Mouse (Mus musculus): ENCODE results near the gene Arhgap24.

The Arhgap24 gene

DNA sequence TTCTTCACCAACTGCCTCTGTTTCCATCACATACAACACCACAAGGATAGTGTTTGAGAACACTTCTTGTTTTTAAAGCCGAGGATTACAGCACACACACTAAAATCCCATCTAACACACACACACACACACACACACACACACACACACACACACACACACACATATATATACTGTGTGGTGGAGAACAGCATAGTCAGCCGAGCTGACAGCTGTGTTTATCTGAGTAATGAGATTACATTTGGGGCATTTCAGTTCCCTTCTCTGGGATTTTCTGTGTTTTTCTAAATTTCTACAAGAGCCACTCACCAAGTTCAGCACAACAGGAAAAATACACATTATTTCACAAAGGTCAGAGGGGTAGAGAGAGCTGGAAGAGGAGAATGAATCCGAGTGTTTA, 96.5 kb downstream of the Arhgap24 start:
- no peak for DNase-seq (ENCODE audit: low spot score in 2 of 2)

GRCm38 (mm10) chr5:102578431-102578830, 97.2 kb downstream of the Arhgap24 start:
- no peak for DNase-seq (ENCODE audit: low spot score in 2 of 2)

GRCm38 (mm10) chr5:102582864-102583410, 101.7 kb downstream of the Arhgap24 start:
- DNase-seq (ENCODE audit: low spot score in 2 of 2), result no peak

DNA sequence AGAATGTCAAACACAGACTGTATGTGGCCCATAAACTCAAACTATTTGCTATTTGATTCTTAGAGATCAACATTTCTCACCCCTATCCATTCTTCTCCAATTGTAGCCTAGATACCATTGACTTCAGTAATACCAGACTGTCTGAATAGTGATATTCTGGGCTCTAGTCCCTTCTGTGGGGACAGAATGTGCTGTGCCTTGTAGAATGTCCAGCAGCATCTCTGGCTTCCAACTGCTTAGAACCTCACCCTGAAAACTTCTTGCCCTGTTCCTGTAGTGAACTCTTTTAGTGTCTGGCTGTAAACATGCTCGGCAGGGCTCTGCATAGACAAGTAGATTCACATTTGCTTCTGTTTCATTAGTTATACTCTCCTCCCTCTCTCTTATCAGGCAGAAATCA, 110.2 kb downstream of the Arhgap24 start:
- peak in 1 of 2 experiments; percentile 33 for DNase-seq (ENCODE audit: low spot score in 2 of 2)

GRCm38 (mm10) chr5:102593058-102593457, 111.9 kb downstream of the Arhgap24 start:
- DNase-seq (ENCODE audit: low spot score in 2 of 2), result no peak

GRCm38 (mm10) chr5:102599102-102599501, 117.9 kb downstream of the Arhgap24 start:
- DNase-seq (ENCODE audit: low spot score in 2 of 2), result no peak

DNA sequence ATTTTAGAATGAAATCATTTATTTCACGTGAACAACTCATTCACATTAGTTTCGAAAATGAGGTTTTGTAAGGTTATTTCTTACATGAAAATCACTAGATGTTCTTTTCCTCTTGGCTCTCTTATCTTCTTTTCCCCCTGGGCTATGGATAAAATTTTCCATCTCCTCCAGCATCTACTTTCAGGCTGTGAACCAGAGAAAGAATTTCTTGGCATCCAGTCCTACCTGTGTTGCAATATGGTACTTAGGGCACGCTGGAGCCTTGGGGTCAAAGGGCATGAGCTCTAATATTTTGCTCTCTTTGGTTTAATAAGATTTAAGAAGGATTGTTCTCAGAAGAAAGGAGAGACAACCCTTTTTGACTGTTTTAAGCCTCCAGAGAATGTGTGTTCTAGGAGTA, 132.4 kb downstream of the Arhgap24 start:
- peak; percentile 66 to 73 for DNase-seq (ENCODE audit: low spot score in 2 of 2)

- DNase-seq (ENCODE audit: low spot score in 2 of 2), result no peak
Observed at GRCm38 (mm10) chr5:102614081-102614480, 132.9 kb downstream of the Arhgap24 start.

- DNase-seq (ENCODE audit: low spot score in 2 of 2), result no peak
Observed at GRCm38 (mm10) chr5:102615249-102615648, 134.1 kb downstream of the Arhgap24 start.

DNA sequence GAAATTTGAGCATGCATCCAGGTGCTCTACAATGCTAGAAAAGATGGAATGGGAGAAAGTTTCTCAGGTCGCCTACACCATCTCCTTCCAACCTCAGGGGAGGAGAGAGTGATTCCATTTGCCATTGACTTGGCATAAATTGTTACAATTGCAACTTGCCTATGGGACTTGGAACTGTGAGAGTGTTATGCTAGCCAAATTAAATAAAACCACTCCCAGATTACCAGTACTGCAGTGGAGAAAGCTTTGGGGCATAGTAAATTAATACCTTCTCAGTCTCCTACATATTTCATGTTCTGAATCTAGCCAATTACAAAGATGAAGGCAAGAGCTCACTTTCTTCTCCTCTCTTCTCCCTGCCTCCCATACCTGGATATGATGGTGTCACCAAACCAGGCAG, 139.8 kb downstream of the Arhgap24 start:
- no peak for DNase-seq (ENCODE audit: low spot score in 2 of 2)

DNA sequence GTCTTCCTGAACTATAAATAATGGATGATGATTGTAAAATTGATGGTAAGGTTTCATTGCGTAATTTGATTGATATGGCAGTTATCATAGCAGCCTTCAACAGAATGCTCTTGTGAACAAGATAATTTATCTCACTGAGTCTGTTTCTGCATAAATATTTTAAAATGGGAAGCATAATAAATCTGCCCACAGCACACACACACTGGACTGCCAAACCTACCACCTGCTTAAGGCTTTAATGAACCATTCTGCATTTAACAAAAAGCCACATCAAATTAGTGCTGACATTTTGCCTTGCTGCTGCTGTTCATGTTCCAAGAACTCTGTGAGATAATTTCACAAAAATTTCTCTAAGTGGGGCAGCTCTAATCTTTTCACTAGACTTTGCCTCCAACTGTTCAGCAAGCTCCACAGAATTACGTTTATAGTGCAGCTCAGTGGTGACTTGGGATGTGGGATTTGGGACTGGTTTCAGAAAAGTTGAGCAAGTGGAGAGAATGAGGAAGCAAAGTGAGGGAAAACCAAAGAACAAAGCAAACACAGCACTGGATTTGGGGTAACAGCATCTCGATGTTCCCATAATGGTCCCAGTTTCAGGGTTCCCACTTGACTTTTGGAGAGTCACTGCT, 142.7 kb downstream of the Arhgap24 start:
- DNase-seq (ENCODE audit: low spot score in 2 of 2), result peak; percentile 58 to 70

- no peak for DNase-seq (ENCODE audit: low spot score in 2 of 2)
Observed at GRCm38 (mm10) chr5:102626671-102627070, 145.5 kb downstream of the Arhgap24 start.

GRCm38 (mm10) chr5:102629362-102629771, 148.2 kb downstream of the Arhgap24 start:
- DNase-seq (ENCODE audit: low spot score in 2 of 2), result peak; percentile 49 to 58

GRCm38 (mm10) chr5:102635591-102635990, 154.4 kb downstream of the Arhgap24 start:
- DNase-seq (ENCODE audit: low spot score in 2 of 2), result no peak

DNA sequence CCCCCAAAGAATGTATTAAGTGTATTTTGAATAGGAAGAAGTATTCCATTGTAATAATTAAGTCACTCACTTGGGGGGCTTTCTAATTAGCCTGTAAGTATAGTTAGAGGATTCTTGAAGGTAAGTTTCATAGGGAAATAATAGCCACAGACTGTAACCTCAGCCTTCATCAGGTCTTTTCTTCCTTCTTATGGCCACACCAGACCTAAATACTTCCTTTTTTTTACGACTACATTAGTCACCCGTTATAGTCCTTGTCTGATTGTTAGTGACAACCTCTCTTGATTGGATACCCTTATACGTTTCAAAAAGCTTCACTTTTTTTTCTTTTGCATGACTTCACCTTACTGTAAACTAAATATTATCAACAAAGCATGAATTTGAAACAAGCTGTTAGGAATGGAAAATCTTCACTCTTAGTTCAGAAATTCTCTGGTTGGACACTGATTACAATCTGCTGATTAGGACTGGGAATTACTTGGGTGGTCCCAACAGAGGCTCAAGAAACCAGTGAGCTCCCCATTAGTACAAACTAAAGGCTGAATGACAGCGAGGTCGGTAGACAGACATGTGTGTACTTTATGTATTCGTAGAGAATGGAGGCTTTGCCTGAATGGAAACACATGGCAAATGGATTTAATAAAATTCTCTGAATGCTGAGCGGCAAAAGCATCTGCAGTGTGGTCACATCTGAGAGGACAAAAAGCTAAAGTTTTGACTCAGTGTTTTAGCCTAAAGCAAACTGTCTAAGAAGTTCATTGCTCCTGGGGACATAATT, 158.8 kb downstream of the Arhgap24 start:
- no peak for DNase-seq (ENCODE audit: low spot score in 2 of 2)

DNA sequence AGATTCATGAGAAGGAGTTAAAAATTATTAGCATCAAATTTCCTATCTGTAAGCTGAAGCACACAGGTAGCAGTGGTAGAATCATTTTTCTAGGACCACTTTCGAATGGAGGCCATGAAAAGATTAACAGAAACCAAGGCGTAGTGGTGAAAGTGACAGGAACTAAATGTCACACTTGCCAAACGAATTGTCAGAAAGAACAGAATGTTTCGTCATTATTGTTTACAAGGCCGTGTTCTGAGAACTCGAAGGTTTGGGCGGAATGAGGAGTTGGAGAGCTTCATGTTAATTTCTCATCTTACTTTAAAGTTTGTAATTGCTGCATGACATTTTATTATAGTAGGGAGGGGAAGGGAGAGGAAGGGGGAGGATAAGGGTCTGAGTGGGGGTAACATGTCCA, 162.2 kb downstream of the Arhgap24 start:
- no peak for DNase-seq (ENCODE audit: low spot score in 2 of 2)

DNA sequence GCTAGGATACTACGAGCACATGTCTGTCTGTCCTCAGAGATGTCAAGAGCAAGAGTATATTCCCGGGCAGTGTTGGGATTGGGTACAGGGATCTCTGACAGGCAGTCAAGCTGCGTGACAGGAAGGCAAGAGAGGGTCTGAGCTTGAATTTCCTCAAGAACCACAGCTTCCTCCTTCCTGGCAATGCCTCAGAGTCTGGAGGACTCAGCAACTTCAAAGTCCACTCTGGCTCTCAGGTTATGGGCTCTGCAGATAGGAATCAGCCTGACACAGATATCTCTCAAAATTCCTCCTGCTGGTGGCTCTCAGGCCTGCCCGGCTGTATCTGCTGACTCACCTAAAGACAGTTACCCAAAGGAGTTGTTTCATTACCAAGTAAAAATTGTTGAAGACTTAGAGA, 162.6 kb downstream of the Arhgap24 start:
- no peak for DNase-seq (ENCODE audit: low spot score in 2 of 2)

DNA sequence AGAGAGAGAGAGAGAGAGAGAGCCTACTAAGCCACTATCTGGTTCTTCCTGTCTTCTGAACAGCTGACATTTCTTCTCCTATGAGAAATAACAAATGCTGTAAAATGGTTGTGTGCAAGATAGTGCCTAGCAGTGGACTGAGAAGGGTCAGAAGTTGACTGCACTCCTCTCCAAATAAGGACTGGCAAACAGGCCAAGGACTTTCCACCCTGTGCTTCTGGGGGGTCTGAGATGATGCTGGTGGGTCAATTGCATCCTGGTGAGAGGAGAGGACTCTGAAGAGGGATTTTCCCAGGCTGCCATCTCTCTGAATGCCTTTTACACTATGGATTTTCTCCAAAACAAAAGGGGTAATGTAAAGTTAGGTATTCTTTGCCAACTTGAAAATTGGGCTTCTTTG, 177.9 kb downstream of the Arhgap24 start:
- DNase-seq (ENCODE audit: low spot score in 2 of 2), result no peak

GRCm38 (mm10) chr5:102664988-102665726, 184.0 kb downstream of the Arhgap24 start:
- DNase-seq (ENCODE audit: low spot score in 2 of 2), result peak in 1 of 2 experiments; percentile 38

DNA sequence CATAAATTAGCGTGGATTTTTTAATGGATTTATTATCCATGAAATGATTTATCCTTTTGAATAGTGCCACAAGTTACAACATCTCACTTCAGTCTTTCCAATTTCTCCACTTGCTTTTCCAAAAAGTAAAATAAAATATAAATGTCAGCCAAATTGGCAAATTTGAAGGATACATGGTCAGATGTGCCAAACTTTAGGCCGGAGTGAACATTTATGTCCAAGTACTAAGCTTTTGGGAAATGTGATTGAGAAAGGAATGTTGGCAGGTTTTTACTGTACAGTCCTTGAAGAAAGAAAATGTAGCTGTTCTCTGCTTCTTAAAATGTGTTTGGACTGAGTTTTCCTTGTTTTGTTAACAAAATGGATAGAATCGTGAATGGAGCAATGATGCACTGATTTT, 185.7 kb downstream of the Arhgap24 start:
- peak; percentile 58 to 61 for DNase-seq (ENCODE audit: low spot score in 2 of 2)

DNA sequence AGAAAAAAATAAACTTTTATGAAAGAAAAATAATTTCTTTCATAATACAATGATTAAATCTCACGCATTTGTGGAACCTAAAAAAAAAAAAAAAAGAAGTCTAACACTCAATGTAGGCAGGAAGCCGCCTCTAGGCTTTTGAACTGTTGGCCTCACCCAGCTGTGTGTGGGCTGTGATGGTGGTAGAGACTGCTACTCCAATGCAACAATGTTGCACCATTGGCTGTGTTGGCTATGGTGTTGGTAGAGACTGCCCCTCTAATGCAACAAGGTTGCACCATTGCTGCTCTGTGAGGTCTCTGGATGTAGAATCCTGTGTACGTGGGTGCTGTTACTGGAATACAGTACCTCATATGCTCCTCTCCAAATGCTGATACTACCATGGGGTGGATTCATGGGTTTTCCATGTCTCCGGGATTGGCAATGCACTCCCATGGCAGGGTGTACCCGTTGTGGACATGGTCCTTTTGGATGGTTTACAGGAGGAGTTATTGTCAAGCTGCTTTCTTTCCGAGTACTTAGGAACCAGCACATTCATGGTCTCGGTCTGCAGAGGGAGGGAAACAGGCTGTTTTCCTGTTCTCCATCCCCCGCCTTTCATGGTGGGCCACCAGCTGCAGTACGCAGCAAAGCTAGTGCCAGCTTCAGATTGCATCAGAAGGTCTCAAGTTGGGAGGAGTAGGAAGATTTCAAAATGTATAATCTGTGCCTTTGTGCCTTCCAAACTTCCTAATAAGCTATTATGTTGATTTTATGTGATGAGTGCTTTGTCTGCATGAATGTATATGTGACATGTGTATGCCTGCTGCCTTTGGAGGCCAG, 186.8 kb downstream of the Arhgap24 start:
- no peak for DNase-seq (ENCODE audit: low spot score in 2 of 2)
